8 mouse cellular contexts compared by ENCODE assay signal in genomic region chr11:70982557-70983228, GRCm38 (mm10). TPM values are rescaled to one million over a fixed set of nuclear protein-coding genes. Genes with fewer than 3 reads are reported as not detected.
DNase-seq lines count a peak whose midpoint lies in the region; ATAC-seq and TF ChIP-seq lines count a peak whose summit lies in the region.

TSS of gene C1qbp (minus strand) at chr11:70983026.

- peak; percentile 97 for TF ChIP-seq CTCF in C2C12 (IDR thresholded peaks at IDR 0.05; ENCODE audit: control insufficient read depth, insufficient read depth, insufficient read length)
- peak; percentile 91 for TF ChIP-seq CTCF in brain, embryonic 14.5 days (IDR thresholded peaks at IDR 0.05; ENCODE audit: borderline replicate concordance, extremely low read depth, insufficient read depth, insufficient read length)
- TF ChIP-seq CTCF in midbrain, postnatal 0 days (IDR thresholded peaks at IDR 0.05) = peak; percentile 96

- H3K9ac ChIP-seq in kidney, embryonic 15.5 days = peak within 1 kb of the TSS; percentile 97
- peak within 1 kb of the TSS; percentile 92 for H3K9ac ChIP-seq in limb, embryonic 15.5 days
- peak within 1 kb of the TSS; percentile 86 for H3K9ac ChIP-seq in midbrain, postnatal 0 days (replicated peaks; ENCODE audit: low read length, poor library complexity, severe bottlenecking)

- H3K9me3 ChIP-seq in heart, embryonic 10.5 days = no peaks in the 10 kb centered on the region
- no peaks in the 10 kb centered on the region for H3K9me3 ChIP-seq in kidney, embryonic 15.5 days (replicated peaks)
- no peaks in the 10 kb centered on the region for H3K9me3 ChIP-seq in limb, embryonic 15.5 days
- no peaks in the 10 kb centered on the region for H3K9me3 ChIP-seq in midbrain, postnatal 0 days (ENCODE audit: low read length)

- DNase-seq in brain, embryonic 14.5 days (ENCODE audit: low read depth) = peak; percentile 96
- peak; percentile 95 for DNase-seq in heart, embryonic 10.5 days (ENCODE audit: low spot score)
- DNase-seq in midbrain, postnatal 0 days (ENCODE audit: low spot score) = peak; percentile 91
- peak; percentile 94 to 97 for DNase-seq in spleen, postnatal 10 days (ENCODE audit: low spot score in 2 of 2)

- H3K79me2 ChIP-seq in C2C12 (ENCODE audit: control insufficient read depth, insufficient read depth) = peaks cover 49% of the 10 kb centered on the region

- H3K4me3 ChIP-seq in C2C12 (ENCODE audit: insufficient read depth, poor library complexity, severe bottlenecking) = peak within 1 kb of the TSS; percentile 90
- peak within 1 kb of the TSS; percentile 98 for H3K4me3 ChIP-seq in heart, embryonic 10.5 days
- peak within 1 kb of the TSS; percentile 100 for H3K4me3 ChIP-seq in kidney, embryonic 15.5 days (replicated peaks)
- peak within 1 kb of the TSS; percentile 100 for H3K4me3 ChIP-seq in limb, embryonic 15.5 days
- peak within 1 kb of the TSS; percentile 99 for H3K4me3 ChIP-seq in midbrain, postnatal 0 days (ENCODE audit: low read depth, low read length)

- peak; percentile 69 for TF ChIP-seq POLR2A in brain, embryonic 14.5 days (IDR thresholded peaks at IDR 0.05; ENCODE audit: borderline replicate concordance, extremely low read depth, insufficient read depth, insufficient read length, poor library complexity, severe bottlenecking)

- peaks cover 32% of the 10 kb centered on the region for H3K79me3 ChIP-seq in C2C12 (ENCODE audit: low read depth)

- peak; percentile 98 for ATAC-seq in erythroblast, adult 5-6 weeks (replicated peaks; ENCODE audit: low FRiP score, poor library complexity, severe bottlenecking)
- peak; percentile 95 for ATAC-seq in kidney, embryonic 15.5 days (replicated peaks; ENCODE audit: low FRiP score)
- ATAC-seq in limb, embryonic 15.5 days (ENCODE audit: insufficient number of reproducible peaks, low FRiP score, low TSS enrichment, low read depth) = peak; percentile 88
- peak; percentile 94 for ATAC-seq in midbrain, postnatal 0 days (ENCODE audit: low FRiP score)

- WGBS in heart, embryonic 10.5 days = under 1% methylated on average over 64 of the region's 64 CpGs
- WGBS in kidney, embryonic 15.5 days = under 1% methylated on average over 61 of the region's 64 CpGs
- under 1% methylated on average over 45 of the region's 64 CpGs for WGBS in limb, embryonic 15.5 days
- under 1% methylated on average over 52 of the region's 64 CpGs for whole genome bisulfite sequencing in midbrain, postnatal 0 days

- peak within 1 kb of the TSS; percentile 78 for H3K4me2 ChIP-seq in kidney, embryonic 15.5 days
- peak within 1 kb of the TSS; percentile 52 for H3K4me2 ChIP-seq in limb, embryonic 15.5 days
- peak within 1 kb of the TSS; percentile 70 for H3K4me2 ChIP-seq in midbrain, postnatal 0 days (ENCODE audit: low read depth, low read length, poor library complexity, severe bottlenecking)

- H3K36me3 ChIP-seq in C2C12 (ENCODE audit: control insufficient read depth, insufficient read depth) = peaks cover 81% of the 10 kb centered on the region
- H3K36me3 ChIP-seq in heart, embryonic 10.5 days = peaks cover 72% of the 10 kb centered on the region
- peaks cover 73% of the 10 kb centered on the region for H3K36me3 ChIP-seq in kidney, embryonic 15.5 days
- H3K36me3 ChIP-seq in limb, embryonic 15.5 days = peaks cover 69% of the 10 kb centered on the region
- peaks cover 50% of the 10 kb centered on the region for H3K36me3 ChIP-seq in midbrain, postnatal 0 days (ENCODE audit: insufficient read depth, low read length)

- peak within 1 kb of the TSS; percentile 96 for H3K27ac ChIP-seq in heart, embryonic 10.5 days
- peak within 1 kb of the TSS; percentile 82 for H3K27ac ChIP-seq in kidney, embryonic 15.5 days
- peak within 1 kb of the TSS; percentile 29; the same call in 1 of the 2 replicates for H3K27ac ChIP-seq in limb, embryonic 15.5 days
- peak within 1 kb of the TSS; percentile 69 for H3K27ac ChIP-seq in midbrain, postnatal 0 days (ENCODE audit: low read depth, low read length)

- peak within 1 kb of the TSS; percentile 88 for H3ac ChIP-seq in C2C12 (ENCODE audit: control insufficient read depth, insufficient read length, low read depth)

- H3K27me3 ChIP-seq in C2C12 (ENCODE audit: control insufficient read depth, insufficient read depth, insufficient read length) = no peaks in the 10 kb centered on the region
- H3K27me3 ChIP-seq in heart, embryonic 10.5 days (ENCODE audit: insufficient read depth, poor library complexity, severe bottlenecking) = no peaks in the 10 kb centered on the region
- no peaks in the 10 kb centered on the region for H3K27me3 ChIP-seq in kidney, embryonic 15.5 days
- no peaks in the 10 kb centered on the region for H3K27me3 ChIP-seq in limb, embryonic 15.5 days
- H3K27me3 ChIP-seq in midbrain, postnatal 0 days (ENCODE audit: insufficient read depth, low read length) = no peaks in the 10 kb centered on the region

- peaks cover 12% of the 10 kb centered on the region; the same call in 1 of the 2 replicates for H3K4me1 ChIP-seq in heart, embryonic 10.5 days
- peaks cover 15% of the 10 kb centered on the region for H3K4me1 ChIP-seq in kidney, embryonic 15.5 days
- peaks cover 14% of the 10 kb centered on the region for H3K4me1 ChIP-seq in limb, embryonic 15.5 days
- no peaks in the 10 kb centered on the region for H3K4me1 ChIP-seq in midbrain, postnatal 0 days (ENCODE audit: insufficient read depth, low read length)

TF ChIP-seq in C2C12, 6 proteins besides CTCF, POLR2A, EP300 and RAD21:
- peak; percentile 53 for TF ChIP-seq USF1 (IDR thresholded peaks at IDR 0.05; ENCODE audit: low read depth)
- TF ChIP-seq MAX (IDR thresholded peaks at IDR 0.05) = peak; percentile 97
- no peak for TF ChIP-seq MYOD1 (IDR thresholded peaks at IDR 0.05; ENCODE audit: control insufficient read depth, insufficient read length, low read depth)
- no peak for TF ChIP-seq CEBPB (IDR thresholded peaks at IDR 0.05; ENCODE audit: low read depth)
- no peak for TF ChIP-seq FOSL1 (IDR thresholded peaks at IDR 0.05; ENCODE audit: insufficient read depth, low read length, poor library complexity, severe bottlenecking)

RNA-seq across cellular contexts. Expression of gene C1qbp, which starts in this region (rescaled TPM):
- polyA plus RNA-seq in C2C12 (2012; fragmentation: generic; extraction: Trizol) = 386 TPM
- 116 and 141 TPM in 2 replicates for polyA plus RNA-seq in brain, embryonic 14.5 days (2012; rRNA removed)
- 72.8 and 93.0 TPM in 2 replicates for total RNA-seq in erythroblast, adult 5-6 weeks (2015; ENCODE audit: low replicate concordance)
- total RNA-seq in erythroblast, adult 5-6 weeks (2017; ENCODE audit: low replicate concordance) = 10.1 and 11.7 TPM in 2 replicates
- polyA plus RNA-seq in heart, embryonic 10.5 days (2016; fragmentation: Nextera tagmentation; extraction: Ambion mirVana) = 359 and 388 TPM in 2 replicates
- 286 and 311 TPM in 2 replicates for polyA plus RNA-seq in kidney, embryonic 15.5 days (2015; fragmentation: Nextera tagmentation; extraction: Ambion mirVana)
- polyA plus RNA-seq in limb, embryonic 15.5 days (2015; fragmentation: Nextera tagmentation; extraction: Ambion mirVana) = 197 and 200 TPM in 2 replicates
- total RNA-seq in midbrain, postnatal 0 days (2014; rRNA removed) = 21.9 and 33.2 TPM in 2 replicates
- 189 and 194 TPM in 2 replicates for polyA plus RNA-seq in midbrain, postnatal 0 days (2015; fragmentation: Nextera tagmentation; extraction: Ambion mirVana)

Comparison
In these comparisons a context has a peak if more than half of its experiments do, and no peak if none do; other contexts are left out.
1. Peak in every context shown above with its lines: DNase-seq, ATAC-seq, H3K4me3 ChIP-seq and H3K27ac ChIP-seq.
2. H3K27ac ChIP-seq: peak in every context shown above with its lines; median percentile 96 in heart, embryonic 10.5 days; 82 in kidney, embryonic 15.5 days; 69 in midbrain, postnatal 0 days; 29 in limb, embryonic 15.5 days.